Mouse (Mus musculus) ovary, adult 18-20 months (tissue): ENCODE results near the gene Ablim2.

Source experiments
- DNase-seq: peaks from one replicate; pipeline ENCODE4 v3.0.0; 2022; ENCODE audit warnings: low spot score, mixed read lengths

Ablim2 gene

DNA sequence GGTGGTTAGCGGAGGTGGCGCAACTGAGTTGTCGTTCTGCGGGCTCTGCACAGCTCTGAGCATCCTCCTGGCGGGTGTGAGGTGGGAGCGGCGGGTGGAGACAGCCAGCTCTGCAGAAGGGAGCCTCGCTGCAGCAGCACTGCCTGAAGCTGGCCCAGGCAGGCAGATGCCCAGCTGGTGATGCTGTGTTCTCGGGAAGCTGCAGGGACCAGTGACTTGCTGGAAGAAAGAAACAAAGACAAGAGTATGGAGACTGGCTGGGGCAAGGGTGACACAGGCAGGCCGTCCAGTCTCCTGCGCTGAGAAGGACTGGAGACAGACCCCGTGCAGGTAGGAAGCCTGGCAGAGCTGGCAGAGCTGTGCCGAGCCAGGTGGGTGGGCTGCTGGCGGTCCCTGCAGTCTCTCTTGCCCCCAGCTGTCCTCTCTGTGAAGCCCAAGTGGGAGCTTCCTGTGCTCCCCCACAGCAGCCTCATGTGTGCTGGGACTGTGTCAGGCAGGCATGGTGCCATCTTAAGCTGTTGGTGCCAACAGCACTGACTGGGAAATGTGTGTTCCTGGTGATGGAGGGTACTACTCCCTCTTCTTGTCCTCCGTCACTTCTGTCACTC is 56.8 kb downstream of the Ablim2 start:
- no peak for DNase-seq

DNA sequence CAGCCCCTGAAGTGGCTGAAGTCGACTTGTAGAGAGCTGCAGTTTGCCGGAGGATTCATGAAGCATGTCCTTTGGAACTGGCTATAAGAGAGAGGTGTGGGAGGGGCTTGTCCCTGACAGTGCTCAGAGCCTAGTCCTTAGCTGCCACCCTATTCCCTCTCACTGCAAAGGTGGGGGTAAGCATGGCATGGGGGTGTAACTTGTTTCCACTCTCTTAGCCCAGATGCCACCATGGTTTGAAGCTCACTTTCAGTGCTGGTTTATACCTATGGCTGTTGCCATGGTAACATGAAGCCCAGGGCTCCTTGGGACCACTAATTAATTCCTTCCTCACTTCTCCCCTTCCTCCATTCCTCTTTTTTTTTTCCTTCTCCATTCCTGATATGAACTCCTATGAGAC is 57.4 kb downstream of the Ablim2 start:
- no peak for DNase-seq

DNA sequence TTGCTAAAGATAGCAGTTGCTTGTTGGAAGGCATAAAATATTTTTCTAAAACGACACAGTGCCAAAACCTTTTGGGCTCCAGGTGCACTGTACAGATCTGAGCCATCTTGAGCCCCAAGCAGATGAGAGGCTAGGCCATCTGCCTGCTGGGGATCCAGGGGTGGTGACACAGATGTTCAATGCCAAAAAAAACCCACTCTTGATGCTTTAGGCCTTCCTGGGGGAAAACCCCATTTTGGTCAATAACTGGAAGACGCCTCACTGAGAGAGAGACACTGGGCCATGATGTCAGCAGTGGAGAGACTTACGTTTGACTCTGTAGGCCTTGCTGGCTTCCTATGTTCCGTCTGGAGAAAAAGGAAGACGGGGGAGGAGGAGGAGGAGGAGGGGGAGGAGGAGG is 59.6 kb downstream of the Ablim2 start:
- DNase-seq: no peak

DNA sequence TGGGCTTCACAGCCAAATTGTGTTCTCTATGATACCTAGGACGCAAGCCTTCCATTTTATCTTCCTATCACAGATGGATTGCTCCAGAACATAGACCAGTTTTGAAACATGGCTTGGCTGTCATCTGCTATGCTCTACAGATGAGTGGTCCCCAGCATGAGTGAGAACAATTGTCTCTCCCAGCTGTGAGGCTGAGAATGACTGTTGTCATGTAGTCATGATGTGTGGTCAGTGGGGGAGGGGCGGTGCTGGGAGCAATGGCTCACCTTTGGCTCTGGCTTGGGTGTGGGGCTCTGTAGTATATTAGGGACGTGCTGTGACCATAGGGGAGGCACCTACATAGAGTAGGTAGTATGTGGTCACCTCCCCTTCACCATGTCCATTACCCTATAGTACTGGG is 60.2 kb downstream of the Ablim2 start:
- DNase-seq: no peak

DNA sequence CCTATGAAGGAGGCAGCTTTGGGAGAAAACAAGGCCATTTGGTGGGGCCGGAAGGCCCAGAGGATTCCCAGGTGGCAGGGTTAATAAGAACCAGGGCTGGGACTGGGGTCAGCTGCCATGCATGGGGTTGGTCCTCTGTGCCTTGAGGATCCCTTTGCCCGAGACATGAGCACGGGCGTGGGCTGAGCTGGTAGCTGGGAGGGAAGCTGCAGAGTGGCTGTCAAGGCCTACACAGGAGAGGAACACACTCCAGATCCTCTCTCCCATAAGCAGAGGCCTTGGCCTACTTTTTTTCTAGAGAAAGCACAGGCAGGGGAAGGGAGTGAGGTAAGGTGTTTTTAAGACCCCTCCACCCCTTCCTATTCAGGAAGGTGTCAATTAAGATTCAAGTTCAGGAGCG is 65.0 kb downstream of the Ablim2 start:
- DNase-seq: no peak

DNA sequence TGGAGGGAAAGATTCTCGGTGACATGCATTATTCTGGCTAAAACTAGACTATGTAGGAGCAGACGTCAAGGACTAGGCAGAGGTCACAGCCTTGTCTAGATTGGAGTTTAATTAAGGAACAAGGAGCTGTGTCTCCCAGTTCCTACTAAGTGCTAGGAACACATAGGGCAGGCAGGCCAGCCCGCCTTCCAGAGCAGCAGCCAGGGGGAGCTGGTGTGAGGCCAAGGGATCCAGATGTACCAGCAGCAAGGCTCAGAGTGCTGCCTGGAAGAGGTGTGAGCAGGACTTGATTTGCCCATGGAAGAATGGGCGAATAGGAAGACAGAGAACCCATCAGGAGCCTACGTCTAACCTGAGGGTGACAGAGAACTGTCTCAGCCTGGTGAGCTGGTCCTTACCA is 68.8 kb downstream of the Ablim2 start:
- no peak for DNase-seq

DNA sequence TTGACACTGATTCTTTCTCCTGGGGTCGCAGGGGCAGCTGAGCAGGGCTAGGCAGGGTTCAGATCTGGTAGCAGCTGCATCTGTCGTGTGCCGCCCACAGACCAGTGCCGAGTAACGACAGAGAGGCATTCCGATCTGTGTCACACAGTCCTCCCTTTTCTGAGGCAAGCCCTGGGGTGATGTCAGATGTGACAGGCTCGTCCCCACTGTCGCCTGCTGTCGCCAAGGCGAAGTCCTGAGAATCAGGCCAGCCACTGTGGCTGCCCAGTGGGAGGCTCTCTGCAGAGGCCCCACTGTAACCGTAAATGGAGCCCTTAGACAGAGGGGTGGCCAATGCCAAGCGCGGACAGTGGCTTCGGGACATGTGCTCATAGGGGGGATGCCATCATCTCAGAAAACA is 69.4 kb downstream of the Ablim2 start:
- no peak for DNase-seq

DNA sequence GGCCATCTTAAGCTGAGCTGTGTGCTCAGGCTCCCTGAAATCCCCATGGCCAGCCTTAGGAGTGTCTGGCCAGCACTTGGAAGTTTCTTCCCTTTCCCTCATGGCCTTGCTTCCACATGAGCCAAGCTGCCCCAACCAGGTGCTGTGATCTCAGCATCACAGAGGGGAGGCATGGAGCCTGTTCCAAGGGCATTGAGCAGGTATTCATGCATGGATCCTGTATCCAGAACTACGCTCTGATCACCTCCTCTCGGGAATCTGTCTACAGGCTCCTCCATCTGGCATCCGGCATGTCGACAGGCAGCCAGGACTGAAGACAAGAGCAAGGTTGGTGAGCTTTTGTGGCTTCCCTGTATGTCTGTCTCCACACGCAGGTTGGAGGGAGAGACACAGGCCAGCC is 70.2 kb downstream of the Ablim2 start:
- no peak for DNase-seq

DNA sequence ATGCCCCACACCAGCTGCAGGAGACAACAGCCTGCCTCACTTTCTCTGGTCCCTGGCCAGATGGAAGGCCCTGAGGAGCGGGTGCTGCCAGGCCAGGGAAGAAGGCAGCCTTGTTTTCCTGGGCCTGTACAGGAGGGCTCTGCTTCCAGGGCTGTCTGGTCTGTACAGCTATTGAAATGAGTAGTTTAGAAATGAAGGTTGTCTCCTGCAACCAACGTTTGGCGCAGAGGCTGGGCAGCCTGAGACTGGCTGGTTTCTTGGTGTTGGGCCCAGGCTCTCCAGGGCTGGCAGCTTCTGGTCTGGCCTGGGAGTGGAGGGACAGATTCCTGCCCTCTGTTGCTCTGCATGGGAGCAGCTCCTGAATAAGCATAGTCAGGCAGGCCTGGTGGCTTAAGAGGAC is 72.4 kb downstream of the Ablim2 start:
- no peak for DNase-seq

DNA sequence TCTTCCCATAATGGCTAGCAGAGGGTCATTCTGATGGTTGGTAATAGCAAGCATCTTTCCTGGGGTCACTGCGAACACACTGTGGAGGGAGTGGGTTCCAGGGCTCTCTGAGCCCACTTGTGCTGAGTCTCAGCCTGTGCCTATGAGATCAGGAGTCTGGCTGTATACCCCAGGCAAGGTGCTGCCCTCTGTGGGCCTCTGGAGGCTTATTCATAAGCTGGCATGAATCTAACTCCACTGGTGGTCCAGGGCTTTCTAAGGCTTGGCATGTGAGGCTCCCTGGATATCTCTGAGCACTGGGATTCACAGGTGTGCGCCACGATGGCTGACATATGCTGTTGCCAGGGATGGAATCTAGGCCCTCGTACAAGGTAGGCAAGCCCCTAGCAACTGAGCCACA is 76.2 kb downstream of the Ablim2 start:
- no peak for DNase-seq

DNA sequence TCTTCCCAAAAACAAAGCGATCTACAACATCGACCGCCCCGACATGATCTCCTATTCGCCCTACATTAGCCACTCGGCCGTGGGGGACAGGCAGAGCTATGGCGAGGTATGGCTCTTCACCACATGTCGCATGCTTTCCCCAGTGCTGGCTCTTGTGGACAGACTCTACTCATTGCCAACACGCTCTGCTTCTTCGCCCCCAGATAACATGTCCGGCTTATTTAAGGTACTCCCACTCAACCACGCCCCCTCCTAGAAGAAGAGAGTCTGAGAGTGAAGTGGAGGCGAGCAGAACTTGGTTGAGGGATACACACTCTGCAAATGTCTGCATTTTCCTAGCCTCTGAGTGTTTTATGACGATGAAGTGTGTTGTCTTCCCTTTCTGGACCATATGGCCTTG is 79.3 kb downstream of the Ablim2 start:
- no peak for DNase-seq

DNA sequence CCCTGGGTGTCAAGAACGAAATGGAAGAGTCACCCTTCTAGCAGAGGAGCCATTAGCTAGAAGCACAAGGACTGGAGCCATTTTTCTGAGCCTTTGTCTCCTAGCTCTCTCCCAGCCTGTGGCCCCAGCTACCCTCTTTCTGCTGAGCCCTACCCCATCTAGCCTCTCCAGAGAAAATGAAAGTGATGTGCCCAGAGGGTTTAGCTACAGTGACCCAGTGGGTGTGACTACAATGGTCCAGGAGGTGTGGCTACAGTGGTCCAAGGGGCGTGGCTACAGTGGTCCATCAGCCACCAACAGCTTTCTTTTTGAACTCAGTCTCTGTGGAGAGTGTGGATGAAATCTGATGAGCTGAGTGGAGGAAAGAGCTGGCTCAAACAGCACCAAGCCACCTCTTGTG is 81.6 kb downstream of the Ablim2 start:
- no peak for DNase-seq

DNA sequence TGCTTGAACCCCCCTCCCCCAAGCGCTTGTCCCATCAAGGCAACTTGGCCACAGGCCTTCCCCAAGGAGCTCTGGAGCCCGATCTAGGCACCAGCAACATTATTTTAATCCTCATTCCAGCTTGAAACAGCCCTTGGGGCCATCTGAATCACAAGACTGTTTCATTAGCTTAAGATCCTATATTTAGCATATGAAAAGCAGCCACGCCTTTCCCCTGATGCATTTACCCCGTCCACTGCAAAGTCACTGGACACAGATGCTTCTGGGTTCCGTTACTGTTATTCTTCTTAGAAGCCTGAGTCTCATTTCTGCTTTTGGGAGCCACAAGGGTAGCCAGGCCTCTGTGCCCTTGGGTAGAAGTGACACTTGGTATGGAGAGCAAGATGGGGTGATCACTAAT is 93.8 kb downstream of the Ablim2 start:
- DNase-seq: no peak

DNA sequence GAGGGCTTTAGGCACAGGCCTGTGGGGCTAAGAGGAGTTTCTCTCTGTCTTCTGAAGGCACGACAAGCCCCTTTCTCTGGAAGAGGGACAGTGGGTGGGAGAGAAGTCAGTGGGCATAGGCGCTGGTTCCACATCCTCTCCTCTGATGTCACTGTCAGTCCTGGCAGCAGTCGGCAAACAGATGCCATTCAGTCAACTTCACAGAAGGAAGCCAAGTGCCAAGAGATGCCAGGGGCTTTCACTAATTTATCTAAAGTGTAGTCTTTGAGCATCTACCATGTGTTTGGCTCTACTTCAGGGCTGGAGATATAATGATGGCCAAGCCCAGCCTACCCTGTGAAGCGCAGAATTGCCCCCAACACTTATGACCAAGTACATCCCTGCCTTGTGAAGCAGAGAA is 95.8 kb downstream of the Ablim2 start:
- DNase-seq: no peak

DNA sequence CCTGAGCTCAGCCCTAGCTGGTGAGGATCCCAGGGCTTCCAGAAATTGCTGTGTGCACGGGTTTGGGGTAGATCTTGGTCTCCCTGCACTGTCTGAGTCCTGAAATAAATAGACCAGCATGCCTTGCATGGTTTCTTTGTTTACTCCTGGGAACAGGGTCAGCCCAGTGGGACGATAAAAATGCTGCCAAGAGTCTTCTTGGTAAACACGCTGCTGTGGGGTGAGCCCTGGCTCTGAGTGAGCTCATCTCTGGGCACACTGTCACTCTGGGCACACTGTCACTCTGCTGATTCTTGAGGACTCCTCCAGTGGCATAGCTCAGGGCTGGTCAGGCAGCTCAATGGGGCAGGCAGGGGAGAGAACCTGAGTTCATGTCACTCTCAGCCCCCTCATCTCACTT is 98.6 kb downstream of the Ablim2 start:
- DNase-seq: peak; percentile 6

DNA sequence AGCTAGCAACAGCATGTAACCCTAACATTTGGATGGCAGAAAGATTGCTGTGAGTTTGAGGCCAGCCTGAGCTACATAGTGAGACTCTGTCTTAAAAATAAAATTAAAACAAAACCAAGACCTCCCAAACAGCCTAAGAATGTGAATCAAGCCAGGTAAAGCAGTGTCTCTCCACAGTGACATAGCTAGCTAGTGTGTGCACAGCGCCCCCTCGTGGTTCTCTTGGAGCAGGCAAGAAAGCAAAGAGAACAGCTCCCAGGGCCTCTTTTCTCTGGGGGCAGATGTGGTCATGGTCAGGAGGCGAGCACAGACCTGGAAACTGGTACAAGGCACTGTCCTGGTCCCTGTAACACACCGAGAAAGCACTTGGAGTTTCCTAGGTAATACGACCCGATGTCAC is 100.4 kb downstream of the Ablim2 start:
- no peak for DNase-seq

DNA sequence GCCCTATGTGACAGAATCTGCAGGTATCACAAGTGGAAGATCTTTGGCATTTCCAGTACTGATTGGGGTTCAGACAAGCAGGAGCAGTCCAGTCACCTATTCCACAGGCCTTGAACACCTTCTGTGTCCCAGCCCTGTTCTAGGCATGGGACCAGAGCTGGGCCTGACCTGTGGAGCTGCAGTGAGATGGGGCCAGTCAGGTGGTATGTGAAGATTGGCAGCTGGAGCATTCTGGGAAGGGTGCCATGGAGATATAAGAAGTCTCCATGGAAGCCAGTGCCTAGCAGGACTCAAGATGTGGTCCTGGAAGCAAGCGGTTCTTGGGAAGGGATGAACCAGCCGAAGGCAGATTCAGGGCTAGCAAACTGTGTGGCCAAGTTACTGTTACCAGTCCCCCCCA is 103.8 kb downstream of the Ablim2 start:
- DNase-seq: no peak

DNA sequence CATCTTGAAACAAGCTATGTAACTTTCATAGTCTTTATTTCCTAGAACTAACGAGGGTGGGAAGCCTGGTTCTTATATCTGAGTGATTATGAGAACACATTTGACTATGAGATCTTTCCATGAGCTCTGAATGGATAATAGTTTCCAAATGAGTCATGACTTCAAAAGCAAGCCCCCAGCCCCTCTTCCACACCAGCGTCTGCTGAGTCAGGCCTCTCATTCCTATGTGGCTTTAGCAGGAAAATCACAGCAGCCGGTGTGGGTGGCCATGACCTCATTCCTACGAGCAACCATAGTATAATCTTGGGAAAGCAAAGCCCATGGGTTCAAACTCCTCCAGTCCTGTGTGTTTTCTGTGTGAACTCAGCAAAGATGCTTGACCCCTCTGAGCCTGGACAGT is 112.3 kb downstream of the Ablim2 start:
- DNase-seq: no peak

DNA sequence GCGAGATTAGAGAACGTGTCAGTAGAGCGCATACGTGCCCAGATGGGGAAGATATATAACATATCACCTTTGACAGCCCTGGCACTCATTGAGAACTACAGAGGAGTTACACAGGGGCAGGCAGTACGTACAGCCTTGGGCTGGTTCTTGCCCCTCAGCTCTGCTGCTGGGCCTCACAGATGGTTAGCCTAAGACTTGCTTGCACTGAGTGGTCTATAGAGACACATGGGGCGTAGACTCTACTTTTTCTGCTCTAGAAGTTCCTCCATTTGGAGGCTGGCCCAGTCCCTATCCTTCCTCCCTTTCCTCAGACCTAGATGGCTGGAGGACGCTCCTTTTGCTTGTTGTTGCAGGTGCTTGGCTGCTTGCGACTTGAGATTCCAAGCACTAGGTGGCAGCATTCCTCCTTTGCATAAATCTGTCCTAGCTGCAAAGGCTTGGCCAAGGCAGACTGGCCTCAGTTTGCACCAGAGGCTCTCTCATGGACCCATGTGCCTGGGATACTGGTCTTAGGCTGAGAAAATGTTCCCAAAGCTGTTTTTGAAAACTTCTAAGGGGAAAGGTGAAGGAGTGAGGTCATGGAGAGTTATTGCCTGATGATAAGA is 112.8 kb downstream of the Ablim2 start:
- peak; percentile 29 for DNase-seq

DNA sequence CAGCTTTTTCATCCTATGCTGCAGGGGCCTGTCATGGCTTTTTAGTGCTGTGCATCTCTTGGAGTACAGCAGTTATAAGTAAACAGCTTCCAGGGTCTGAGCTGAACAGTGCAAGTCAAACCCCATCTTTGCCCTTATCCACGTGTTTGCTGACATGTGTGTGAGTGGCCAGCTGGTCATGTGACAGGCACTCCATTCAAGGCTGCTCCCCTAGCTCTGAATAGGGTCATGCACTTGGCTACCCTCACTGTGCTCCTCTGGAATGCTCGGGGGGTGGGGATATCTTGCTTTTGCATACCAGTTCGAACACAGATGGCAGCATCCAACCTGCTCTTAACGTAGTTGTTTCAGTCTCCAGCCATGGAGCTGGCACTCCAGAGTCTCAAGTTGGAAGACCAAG is 115.7 kb downstream of the Ablim2 start:
- DNase-seq: no peak

DNA sequence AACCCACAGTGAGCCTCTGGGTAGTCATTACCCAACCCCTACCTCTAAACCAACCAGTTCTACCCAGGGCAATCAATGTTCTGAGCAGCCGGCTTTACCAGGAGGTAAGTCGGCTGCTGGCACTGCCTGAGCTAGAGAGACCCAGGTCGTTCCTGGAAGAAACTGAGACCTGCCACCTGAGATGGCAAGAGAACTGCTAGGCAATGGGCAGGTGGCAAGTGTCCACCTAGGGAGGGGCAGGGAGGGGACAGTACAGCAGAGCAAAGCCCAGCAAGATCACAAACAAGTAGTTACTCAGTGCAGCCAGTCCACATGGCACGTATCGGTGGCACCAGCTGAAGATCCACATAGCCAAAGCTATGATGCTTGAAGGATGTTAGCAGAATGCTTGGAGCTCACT is 118.6 kb downstream of the Ablim2 start:
- DNase-seq: no peak

DNA sequence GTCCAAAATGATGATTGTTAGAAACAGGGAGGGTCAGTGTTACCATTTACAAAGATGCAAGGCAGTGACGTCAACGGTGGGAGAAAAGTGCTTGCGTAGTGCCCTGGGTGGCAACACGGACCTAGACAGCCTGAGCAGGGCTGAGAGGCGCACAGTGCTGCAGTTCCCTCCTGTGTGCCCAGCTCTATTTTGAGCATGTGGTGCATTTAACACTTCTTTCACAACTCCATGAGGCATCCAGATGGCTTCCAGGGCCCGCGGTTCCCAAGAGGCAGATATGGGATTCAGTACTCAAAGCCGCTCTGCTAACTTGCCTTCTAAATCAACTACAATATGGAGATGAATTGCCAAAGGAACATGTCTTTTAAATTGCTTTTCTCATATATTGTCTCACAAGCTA is 121.5 kb downstream of the Ablim2 start:
- DNase-seq: no peak

DNA sequence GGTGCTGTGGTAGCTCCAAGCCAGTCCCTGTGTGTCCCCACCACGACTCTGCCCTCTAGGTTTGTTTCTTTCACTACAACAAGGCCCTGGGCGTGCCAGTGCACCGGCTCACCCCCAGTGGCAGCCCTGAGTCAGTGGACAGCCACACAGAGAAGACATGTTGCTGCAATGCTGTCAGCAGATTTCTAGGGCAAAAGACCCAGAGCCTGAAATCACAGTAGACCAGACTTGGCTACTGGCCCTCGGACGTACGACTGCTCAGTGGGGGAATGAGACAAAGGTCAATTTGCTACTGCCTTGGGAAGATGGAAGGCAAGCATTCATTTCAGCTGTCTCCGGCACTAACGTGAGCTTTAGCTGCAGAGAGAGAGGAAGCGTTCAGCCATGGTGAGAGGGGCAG is 124.7 kb downstream of the Ablim2 start:
- DNase-seq: no peak

DNA sequence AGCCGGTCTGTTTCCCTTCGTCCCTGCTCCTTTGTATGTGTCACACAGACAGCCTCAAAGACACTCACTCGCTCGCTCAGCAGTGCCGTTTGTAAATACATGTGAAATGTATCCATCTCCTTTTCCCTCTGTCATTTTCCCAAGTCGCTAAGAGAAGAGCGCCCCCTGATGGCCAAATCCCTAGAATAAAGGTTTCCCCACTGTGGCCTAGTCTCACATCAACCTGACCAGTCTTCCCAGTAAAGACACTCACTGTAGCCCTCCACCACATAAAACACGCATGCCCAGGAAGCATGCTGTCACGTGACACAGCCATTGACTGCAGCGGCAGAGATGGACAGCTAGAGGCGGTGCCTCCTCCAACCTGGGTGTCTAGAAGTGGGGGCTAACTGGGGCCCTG is 126.6 kb downstream of the Ablim2 start:
- DNase-seq: no peak

DNA sequence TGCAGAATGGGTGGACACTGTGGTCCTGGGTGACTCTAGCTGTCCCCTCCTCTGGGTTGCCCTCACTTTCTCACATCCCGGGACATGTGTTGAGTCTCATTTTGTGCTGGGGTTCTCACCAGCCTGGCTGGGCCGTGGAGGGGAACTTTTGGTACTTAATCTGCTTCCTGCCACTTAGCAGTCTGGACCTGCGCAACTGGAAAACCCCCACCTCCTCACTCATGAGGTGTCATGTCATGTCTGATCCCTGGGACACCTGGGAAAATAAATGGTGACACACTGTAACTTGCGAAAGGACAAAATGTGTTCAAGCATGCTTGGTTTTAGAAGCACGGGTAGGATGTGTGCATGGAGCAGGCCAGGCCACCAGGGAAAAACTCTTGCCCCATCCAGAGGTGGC is 127.0 kb downstream of the Ablim2 start:
- DNase-seq: no peak
